Mouse (Mus musculus) embryonic fibroblast, embryonic 13.5 days (primary cell): ENCODE measurements around the gene Wdr66. TPM values are rescaled to one million over a fixed set of nuclear protein-coding genes. Genes with fewer than 3 reads are reported as not detected.

Experiments
- H3K27ac ChIP-seq: 2 replicates; pipeline ENCODE4 v1.5.1; 2012; ENCODE audit warnings: low read length, control low read depth, inconsistent platforms; ENCODE audit not compliant: insufficient read depth
- H3K4me1 ChIP-seq: 2 replicates; pipeline ENCODE4 v1.6.1; 2011; ENCODE audit warnings: low read length; ENCODE audit not compliant: control insufficient read depth, insufficient read depth
- H3K4me3 ChIP-seq: 2 replicates; pipeline ENCODE4 v1.5.1; 2011; ENCODE audit warnings: mild to moderate bottlenecking, control low read depth, low read length; ENCODE audit not compliant: insufficient read depth
- CTCF ChIP-seq: IDR thresholded peaks from 2 replicates; pipeline ENCODE4 v1.5.1; 2011; ENCODE audit warnings: mild to moderate bottlenecking, control low read depth, low read length, moderate library complexity, borderline replicate concordance; ENCODE audit not compliant: insufficient read depth
- POLR2A ChIP-seq: IDR thresholded peaks from 2 replicates; pipeline ENCODE4 v1.6.1; 2011; ENCODE audit warnings: low read depth, mild to moderate bottlenecking, control low read depth, low read length, moderate library complexity
- polyA plus RNA-seq: library from polyadenylated mRNA; stranded (reverse); fragments of >200 nt; gene quantifications from 2 replicates; pipeline ENCODE4 v1.2.4, GENCODE M21; 2011; ENCODE audit warnings: low read depth; ENCODE audit not compliant: missing spikeins, insufficient read length

Gene Wdr66
- polyA plus RNA-seq, 1 experiment = 0.77 TPM

DNA sequence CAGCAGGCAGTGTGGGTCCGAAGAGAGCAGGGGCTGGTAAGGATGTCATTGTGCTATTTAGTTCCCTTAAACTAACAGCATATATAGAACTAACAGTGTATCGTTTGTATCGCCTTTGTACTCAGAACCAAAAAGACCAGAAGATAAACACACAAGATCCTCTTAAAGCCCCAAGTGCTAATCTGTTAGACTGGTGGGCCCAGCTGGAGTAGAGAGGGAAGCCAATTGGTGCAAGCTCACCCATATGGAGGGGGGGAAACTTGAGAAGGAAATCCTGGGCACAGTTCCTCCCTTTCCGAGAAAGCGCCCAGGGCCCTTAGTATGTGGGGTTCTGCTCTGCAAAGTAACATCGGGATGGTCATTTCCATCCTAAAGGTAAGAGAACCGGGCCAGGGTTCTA, 58.3 kb downstream of the Wdr66 start:
- TF ChIP-seq CTCF (no peak), POLR2A (no peak)
- Histone ChIP-seq H3K4me3 (no peak overlapping the region), H3K4me1 (no peaks in the 10 kb centered on the region), H3K27ac (no peak overlapping the region)

DNA sequence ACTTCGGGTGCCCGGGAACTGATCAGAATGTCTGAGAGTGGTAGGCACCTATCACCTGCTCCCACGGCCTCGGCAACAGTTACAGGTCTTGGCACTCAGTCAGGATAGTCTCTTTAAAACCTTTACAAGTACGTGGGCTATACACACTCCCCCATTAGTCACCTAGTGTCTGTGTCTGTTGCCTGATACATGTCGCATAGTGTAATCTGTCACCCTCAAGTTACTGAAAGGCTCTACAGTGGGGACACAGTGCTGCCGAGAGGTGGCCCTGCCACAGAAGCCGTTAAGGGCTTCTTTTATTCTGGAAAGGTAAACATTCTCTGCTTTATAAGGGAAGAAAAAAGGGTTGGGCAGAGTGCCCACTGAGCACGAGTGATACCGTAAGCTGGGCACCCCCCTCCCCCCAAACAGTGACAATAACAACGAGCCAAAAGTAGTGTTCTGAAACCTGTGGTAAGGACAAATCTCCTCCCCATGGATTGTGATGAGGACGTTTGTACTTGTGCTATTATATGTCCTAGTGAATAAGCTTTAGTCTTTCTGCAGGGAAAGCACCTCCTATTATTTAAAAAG, 61.2 kb downstream of the Wdr66 start:
- Histone ChIP-seq H3K27ac (no peak overlapping the region), H3K4me3 (no peak overlapping the region)
- no peak for TF ChIP-seq POLR2A

GRCm38 (mm10) chr5:123313851-123314380, 62.0 kb downstream of the Wdr66 start:
- Histone ChIP-seq H3K27ac (no peak overlapping the region), H3K4me3 (no peak overlapping the region), H3K4me1 (0 out of 2 replicates have a peak, but pooled peaks cover 1% of the 10 kb centered on the region)
- no peak for TF ChIP-seq CTCF
- no peak for TF ChIP-seq POLR2A

More for the DNA sequence above, 61.2 kb downstream of the Wdr66 start:
- 0 out of 2 replicates have a peak, but pooled peaks cover 1% of the 10 kb centered on the region for H3K4me1 ChIP-seq

GRCm38 (mm10) chr5:123315219-123315866, 63.4 kb downstream of the Wdr66 start:
- Histone ChIP-seq H3K27ac (no peak overlapping the region), H3K4me1 (0 out of 2 replicates have a peak, but pooled peaks cover 1% of the 10 kb centered on the region), H3K4me3 (no peak overlapping the region)
- TF ChIP-seq CTCF = no peak
- no peak for TF ChIP-seq POLR2A

DNA sequence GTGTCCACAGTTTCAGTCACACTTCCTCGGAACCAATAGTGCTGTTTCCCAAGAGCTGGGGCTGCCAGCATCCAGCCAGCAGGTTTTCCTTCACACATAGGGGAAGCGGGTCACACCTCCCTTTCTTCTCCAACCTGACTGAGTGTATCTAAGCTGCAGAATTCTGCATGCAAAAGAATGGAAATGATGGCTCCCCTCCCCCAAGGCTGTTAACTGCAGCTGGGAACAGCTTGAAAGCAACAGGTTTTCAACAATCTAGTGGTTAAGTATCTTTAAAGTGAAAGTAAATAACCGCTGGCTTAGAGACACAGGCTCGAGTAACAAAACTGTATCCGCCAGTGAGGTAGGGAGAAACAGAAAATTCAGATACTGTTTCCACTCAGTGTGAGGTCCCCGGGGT, 66.1 kb downstream of the Wdr66 start:
- no peak overlapping the region for H3K27ac ChIP-seq
- peak overlapping the region; percentile 34 for H3K4me3 ChIP-seq
- 0 out of 2 replicates have a peak, but pooled peaks cover 1% of the 10 kb centered on the region for H3K4me1 ChIP-seq
- TF ChIP-seq POLR2A = no peak
- TF ChIP-seq CTCF = no peak

DNA sequence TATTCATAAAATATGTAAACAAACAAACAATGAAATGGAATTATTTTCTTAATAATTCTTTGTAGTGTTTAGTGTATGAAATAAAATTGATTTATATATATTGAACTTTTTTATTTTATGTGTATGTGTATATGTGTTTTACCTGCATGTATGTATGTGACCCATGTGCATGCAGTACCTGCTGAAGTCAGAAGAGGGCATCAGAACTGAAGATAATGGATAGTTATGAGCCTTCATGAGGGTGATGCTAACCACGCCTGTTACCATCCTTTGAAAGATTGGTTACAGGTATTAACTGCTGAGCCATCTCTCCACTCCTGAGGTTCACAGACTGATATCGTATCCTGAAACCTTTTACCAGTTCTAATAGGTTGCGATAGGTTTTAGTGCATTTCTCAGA, 68.2 kb downstream of the Wdr66 start:
- no peak overlapping the region for H3K27ac ChIP-seq
- TF ChIP-seq POLR2A = no peak

GRCm38 (mm10) chr5:123324242-123324641, 72.3 kb downstream of the Wdr66 start:
- H3K27ac ChIP-seq = no peak overlapping the region
- TF ChIP-seq CTCF = no peak
- TF ChIP-seq POLR2A = no peak
- no peak overlapping the region for H3K4me3 ChIP-seq
- H3K4me1 ChIP-seq = peaks cover 16% of the 10 kb centered on the region

More for the DNA sequence above, 68.2 kb downstream of the Wdr66 start:
- H3K4me1 ChIP-seq = peaks cover 7% of the 10 kb centered on the region
- H3K4me3 ChIP-seq = no peak overlapping the region

- Histone ChIP-seq H3K4me3 (no peak overlapping the region), H3K4me1 (peaks cover 16% of the 10 kb centered on the region), H3K27ac (peak overlapping the region; percentile 97)
- peak; percentile 42; the same call in 1 of the 2 replicates for TF ChIP-seq POLR2A
- TF ChIP-seq CTCF = no peak
These were observed 74.3 kb downstream of the Wdr66 start for GRCm38 (mm10) chr5:123326006-123326750.

DNA sequence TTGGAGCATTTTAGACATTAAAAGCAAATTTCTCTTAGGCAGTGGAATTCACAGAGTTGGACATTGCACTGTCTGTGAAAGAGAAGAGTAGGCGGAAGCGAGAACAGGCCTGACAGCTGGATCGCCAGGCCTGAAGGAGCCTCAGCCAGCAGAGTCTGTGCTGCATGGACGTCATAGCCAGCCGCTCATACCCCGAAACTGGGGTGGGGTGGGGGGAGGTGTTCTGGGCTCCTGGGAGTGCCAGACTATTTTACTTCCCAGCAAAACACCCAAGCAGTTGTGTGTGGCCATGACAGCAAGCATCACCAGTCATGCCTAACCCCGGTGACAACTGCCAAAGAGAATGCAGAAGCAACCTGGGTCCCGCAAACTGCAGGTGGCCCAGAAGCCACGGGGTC, 74.8 kb downstream of the Wdr66 start:
- no peak for TF ChIP-seq CTCF
- TF ChIP-seq POLR2A = no peak
- Histone ChIP-seq H3K4me3 (no peak overlapping the region), H3K4me1 (peaks cover 16% of the 10 kb centered on the region), H3K27ac (peak overlapping the region; percentile 85)

DNA sequence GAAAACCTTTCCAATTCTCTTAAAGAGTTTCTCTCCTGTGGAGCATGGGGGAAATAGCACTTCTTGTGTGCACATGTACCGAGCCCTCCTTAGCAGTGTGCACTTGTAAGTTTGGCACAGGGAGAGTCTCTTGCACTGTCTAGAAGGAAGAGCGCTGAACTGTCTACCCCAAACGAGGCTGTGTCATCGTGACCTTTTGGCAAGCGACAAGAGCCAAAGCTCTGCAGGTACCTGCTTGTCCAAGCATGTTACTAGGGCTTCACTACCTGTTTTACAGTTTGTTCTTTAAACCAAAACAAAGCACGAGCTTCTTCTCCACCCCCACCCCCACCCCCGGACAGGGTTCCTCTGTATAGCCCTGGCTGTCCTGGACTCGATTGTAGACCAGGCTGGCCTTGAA, 75.8 kb downstream of the Wdr66 start:
- Histone ChIP-seq H3K4me1 (peaks cover 16% of the 10 kb centered on the region), H3K4me3 (no peak overlapping the region), H3K27ac (peak overlapping the region; percentile 85; the same call in 1 of the 2 replicates)
- TF ChIP-seq CTCF (no peak), POLR2A (no peak)
